29 mouse cellular contexts compared by ENCODE assay signal in the genomic region with DNA sequence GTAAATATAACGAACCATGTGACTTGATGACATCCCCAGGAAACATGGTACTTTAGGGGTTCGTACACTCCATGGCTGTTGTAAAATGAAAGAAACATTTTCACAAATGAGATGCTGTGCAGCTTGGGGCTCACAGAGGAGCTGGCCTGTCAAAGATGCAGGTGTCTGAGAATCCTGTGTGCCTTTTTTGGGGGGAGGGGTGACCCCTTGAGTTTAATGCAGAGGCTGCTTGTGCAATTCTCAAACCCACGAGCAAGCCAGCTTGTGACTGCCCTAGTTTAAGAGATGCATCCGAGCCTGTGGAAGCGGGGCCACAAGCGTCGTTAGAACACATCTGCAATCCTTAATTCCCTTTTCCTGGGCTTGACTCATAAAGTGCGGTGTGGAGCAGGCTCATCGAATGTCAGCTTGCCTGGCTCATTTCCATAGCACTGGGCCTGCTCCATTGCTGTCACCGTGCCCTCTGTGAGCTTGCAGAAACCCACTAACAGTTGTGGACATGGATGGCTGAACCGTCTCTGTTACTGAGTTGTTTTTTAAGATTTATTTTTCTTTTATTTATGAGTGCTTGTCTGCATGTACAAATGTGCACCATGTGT. TPM values are rescaled to one million over a fixed set of nuclear protein-coding genes. Genes with fewer than 3 reads are reported as not detected.
DNase-seq lines count a peak whose midpoint lies in the region; ATAC-seq and TF ChIP-seq lines count a peak whose summit lies in the region.
"Had no signal": no experiment of that assay in that cellular context is flagged by ENCODE, and none has a peak within 500 bp of the region (broad histone marks: within the 10 kb centered on the region; RNA-seq: fewer than 3 reads in every experiment).

No protein-coding gene starts in this region.

- H3K9me3 ChIP-seq in kidney, postnatal 0 days (replicated peaks; ENCODE audit: low read length), result no peaks in the 10 kb centered on the region
- no peaks in the 10 kb centered on the region for H3K9me3 ChIP-seq in forebrain, embryonic 15.5 days
- H3K9me3 ChIP-seq: embryonic facial prominence, embryonic 13.5 days; forebrain, embryonic 13.5 days; hindbrain, embryonic 10.5 days; intestine, embryonic 15.5 days; lung, embryonic 15.5 days had no signal

- TF ChIP-seq CTCF in kidney, postnatal 0 days (IDR thresholded peaks at IDR 0.05; ENCODE audit: low read depth), result no peak
- no peak for TF ChIP-seq CTCF in thymus, adult 2 months (IDR thresholded peaks at IDR 0.05; ENCODE audit: borderline replicate concordance, control insufficient read depth, extremely low read depth, insufficient read depth, low read length, poor library complexity)

- no peak for TF ChIP-seq POLR2A in thymus, adult 2 months (IDR thresholded peaks at IDR 0.05; ENCODE audit: control insufficient read depth, extremely low read depth, insufficient read depth, low read length, poor library complexity)

- no peaks in the 10 kb centered on the region for H3K27me3 ChIP-seq in kidney, postnatal 0 days (ENCODE audit: insufficient read depth, low read length)
- H3K27me3 ChIP-seq in thymus, adult 2 months (ENCODE audit: control insufficient read depth, insufficient read depth, low read length), result no peaks in the 10 kb centered on the region
- H3K27me3 ChIP-seq in forebrain, embryonic 15.5 days, result no peaks in the 10 kb centered on the region
- H3K27me3 ChIP-seq: embryonic facial prominence, embryonic 13.5 days; forebrain, embryonic 13.5 days; intestine, embryonic 15.5 days; liver, embryonic 12.5 days; lung, embryonic 15.5 days had no signal

- ATAC-seq in kidney, postnatal 0 days (replicated peaks; ENCODE audit: low FRiP score, low read depth), result no peak
- no peak for ATAC-seq in forebrain, embryonic 15.5 days (replicated peaks)
- ATAC-seq in granulocyte monocyte progenitor cell, adult 5-6 weeks (replicated peaks; ENCODE audit: poor library complexity, severe bottlenecking), result no peak
- ATAC-seq: CD4-positive, CD25-positive, alpha-beta regulatory T cell, adult 4 months; forebrain, embryonic 13.5 days; hindbrain, embryonic 16.5 days; intestine, embryonic 15.5 days; liver, embryonic 12.5 days had no signal

- 48% methylated on average over 11 of the region's 11 CpGs for WGBS in kidney, postnatal 0 days
- 83% methylated on average over 11 of the region's 11 CpGs for WGBS in thymus, adult 2 months
- WGBS in forebrain, embryonic 15.5 days, result 78% methylated on average over 11 of the region's 11 CpGs

- no peak overlapping the region for H3K4me3 ChIP-seq in kidney, postnatal 0 days (replicated peaks; ENCODE audit: low read depth, low read length)
- H3K4me3 ChIP-seq in thymus, adult 2 months (ENCODE audit: control insufficient read depth, insufficient read depth, low read length), result no peak overlapping the region
- no peak overlapping the region for H3K4me3 ChIP-seq in forebrain, embryonic 15.5 days
- H3K4me3 ChIP-seq: embryonic facial prominence, embryonic 13.5 days; forebrain, embryonic 13.5 days; hindbrain, embryonic 10.5 days; intestine, embryonic 15.5 days; liver, embryonic 12.5 days; lung, embryonic 15.5 days had no signal

- H3K4me1 ChIP-seq in kidney, postnatal 0 days (replicated peaks; ENCODE audit: insufficient read depth, low read length), result no peaks in the 10 kb centered on the region
- peaks cover 4% of the 10 kb centered on the region; the same call in 1 of the 2 replicates for H3K4me1 ChIP-seq in thymus, adult 2 months (replicated peaks; ENCODE audit: control insufficient read depth, insufficient read depth, low read length)
- no peaks in the 10 kb centered on the region for H3K4me1 ChIP-seq in forebrain, embryonic 15.5 days
- H3K4me1 ChIP-seq: forebrain, embryonic 13.5 days; intestine, embryonic 15.5 days; liver, embryonic 12.5 days had no signal

- DNase-seq in kidney, postnatal 0 days (ENCODE audit: low spot score), result peak; percentile 33
- no peak for DNase-seq in kidney, adult 18-20 months
- DNase-seq in retina, postnatal 1 day, result peak; percentile 18
- DNase-seq in retina, embryonic 14.5 days (ENCODE audit: low spot score), result no peak
- no peak for DNase-seq in thymus, adult 2 months
- no peak for DNase-seq in spleen, adult 12 weeks (ENCODE audit: low spot score)
- DNase-seq: cerebellum, adult 11-12 months; cerebellum, postnatal 25 days; heart, postnatal 10 days; kidney, adult 9 months; layer of hippocampus, adult 9-11 months; left cerebral cortex, postnatal 4 days; lung, postnatal 4 days; midbrain, embryonic 14.5 days; right cerebral cortex, postnatal 25 days had no signal

- no peak overlapping the region for H3K4me2 ChIP-seq in kidney, postnatal 0 days (ENCODE audit: low read length)
- no peak overlapping the region for H3K4me2 ChIP-seq in forebrain, embryonic 15.5 days (replicated peaks)
- H3K4me2 ChIP-seq: embryonic facial prominence, embryonic 13.5 days; forebrain, embryonic 13.5 days; heart, embryonic 11.5 days; intestine, embryonic 15.5 days; liver, embryonic 12.5 days; lung, embryonic 15.5 days had no signal

- H3K9ac ChIP-seq in kidney, postnatal 0 days (ENCODE audit: low read depth, low read length), result no peak overlapping the region
- H3K9ac ChIP-seq in forebrain, embryonic 15.5 days (replicated peaks), result no peak overlapping the region
- H3K9ac ChIP-seq: embryonic facial prominence, embryonic 13.5 days; forebrain, embryonic 13.5 days; intestine, embryonic 15.5 days; liver, embryonic 12.5 days; lung, embryonic 15.5 days had no signal

- H3K36me3 ChIP-seq in kidney, postnatal 0 days (ENCODE audit: insufficient read depth, low read length), result no peaks in the 10 kb centered on the region
- no peaks in the 10 kb centered on the region for H3K36me3 ChIP-seq in thymus, adult 2 months (ENCODE audit: control insufficient read depth, insufficient read depth, low read length)
- H3K36me3 ChIP-seq in forebrain, embryonic 15.5 days, result no peaks in the 10 kb centered on the region
- H3K36me3 ChIP-seq: embryonic facial prominence, embryonic 13.5 days; hindbrain, embryonic 10.5 days; intestine, embryonic 15.5 days; lung, embryonic 15.5 days had no signal

- no peak overlapping the region for H3K27ac ChIP-seq in kidney, postnatal 0 days
- H3K27ac ChIP-seq in thymus, adult 2 months (ENCODE audit: control insufficient read depth, insufficient read depth, low read length), result peak overlapping the region; percentile 62; the same call in 1 of the 2 replicates
- no peak overlapping the region for H3K27ac ChIP-seq in forebrain, embryonic 15.5 days (replicated peaks)
- H3K27ac ChIP-seq: embryonic facial prominence, embryonic 13.5 days; forebrain, embryonic 13.5 days; hindbrain, embryonic 10.5 days; intestine, embryonic 15.5 days; liver, embryonic 12.5 days; lung, embryonic 15.5 days had no signal

RNA-seq across cellular contexts. Expression of a gene that starts 31.0 kb away (rescaled TPM):
- polyA plus RNA-seq in kidney, postnatal 0 days (2015; fragmentation: Nextera tagmentation; extraction: Ambion mirVana), result 0.13 and 0.20 TPM in 2 replicates
- 0.05 and 2.5 TPM in 2 replicates for polyA plus RNA-seq in thymus, adult 2 months (2012; rRNA removed)
- polyA plus RNA-seq in forebrain, embryonic 15.5 days (2015; fragmentation: Nextera tagmentation; extraction: Ambion mirVana), result 0.23 TPM in 1 of 2 replicates, not detected in the other
- not detected in 2 replicates for total RNA-seq in granulocyte monocyte progenitor cell, adult 5-6 weeks (2014; fragmentation: Nextera tagmentation)
- total RNA-seq in granulocyte monocyte progenitor cell, adult 5-6 weeks (2017), result not detected in 2 replicates
- total RNA-seq: heart, postnatal 10 days; megakaryocyte-erythroid progenitor cell, adult 5-6 weeks had no signal
- polyA plus RNA-seq: CD4-positive, CD25-positive, alpha-beta regulatory T cell, adult 4 months; embryonic facial prominence, embryonic 13.5 days; gonadal fat pad, adult 2 months; hindbrain, embryonic 10.5 days; hindbrain, embryonic 16.5 days; midbrain, embryonic 14.5 days; neural tube, embryonic 11.5 days had no signal

Comparison
In these comparisons a context has a peak if more than half of its experiments do, and no peak if none do; other contexts are left out.
1. DNase-seq: peak in kidney, postnatal 0 days (single experiment) and retina, postnatal 1 day (single experiment); none in kidney, adult 18-20 months (single experiment), retina, embryonic 14.5 days (single experiment), thymus, adult 2 months (single experiment) and spleen, adult 12 weeks (single experiment).